Comparison of ENCODE assay signal across 17 mouse cellular contexts in the genomic region with DNA sequence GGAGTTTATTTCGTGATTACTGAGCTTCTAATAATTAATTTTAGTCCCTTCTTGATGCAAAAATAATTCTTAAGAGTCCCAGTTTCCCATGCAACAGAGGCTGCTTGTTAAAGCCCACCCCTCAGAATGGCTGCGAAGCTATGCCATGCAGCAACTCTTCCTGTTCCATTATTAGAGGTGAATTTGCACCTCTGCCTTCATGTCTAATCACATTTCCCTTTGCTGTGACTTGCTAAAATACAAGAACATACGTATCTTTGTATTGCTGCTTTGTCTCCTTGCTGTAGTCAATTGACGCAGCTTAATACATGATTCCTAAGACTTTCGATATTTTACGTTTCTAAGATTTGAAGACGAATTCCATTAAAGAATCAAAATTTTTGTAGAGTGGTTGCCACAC. TPM values are rescaled to one million over a fixed set of nuclear protein-coding genes. Genes with fewer than 3 reads are reported as not detected.
DNase-seq lines count a peak whose midpoint lies in the region; ATAC-seq lines count a peak whose summit lies in the region.
"Had no signal": no experiment of that assay in that cellular context is flagged by ENCODE, and none has a peak within 500 bp of the region (broad histone marks: within the 10 kb centered on the region; RNA-seq: fewer than 3 reads in every experiment).

No protein-coding gene starts in this region.

- peak overlapping the region; percentile 17 for H3K27ac ChIP-seq in forebrain, embryonic 13.5 days
- H3K27ac ChIP-seq in midbrain, embryonic 14.5 days (replicated peaks; ENCODE audit: low read depth, low read length): no peak overlapping the region
- H3K27ac ChIP-seq: liver, embryonic 14.5 days had no signal

- WGBS in forebrain, embryonic 13.5 days: 25% methylated on average over 7 of the region's 7 CpGs
- 26% methylated on average over 7 of the region's 7 CpGs for WGBS in midbrain, embryonic 14.5 days

- peak; percentile 53 for DNase-seq in embryo, embryonic 10.5 days (ENCODE audit: low spot score)
- DNase-seq in embryo, embryonic 10 days (ENCODE audit: low spot score): no peak
- peak; percentile 8 for DNase-seq in kidney, adult 9 months
- DNase-seq in kidney, postnatal 25 days: no peak
- DNase-seq in midbrain, embryonic 14.5 days: peak; percentile 55
- DNase-seq in layer of hippocampus, adult 8-10 months (ENCODE audit: low spot score in 2 of 2): no peak
- no peak for DNase-seq in lung, postnatal 25 days (ENCODE audit: low spot score)
- DNase-seq: gastrocnemius, adult 2 months; kidney, adult 2 months; lung, postnatal 36 days had no signal

- peak overlapping the region; percentile 17; the same call in 1 of the 2 replicates for H3K9ac ChIP-seq in forebrain, embryonic 13.5 days
- H3K9ac ChIP-seq in midbrain, embryonic 14.5 days (replicated peaks; ENCODE audit: low read length): no peak overlapping the region; the same call in 1 of the 2 replicates
- H3K9ac ChIP-seq: liver, embryonic 14.5 days had no signal

- peaks cover 77% of the 10 kb centered on the region for H3K4me1 ChIP-seq in forebrain, embryonic 13.5 days
- peaks cover 55% of the 10 kb centered on the region for H3K4me1 ChIP-seq in midbrain, embryonic 14.5 days (ENCODE audit: control insufficient read depth, insufficient read depth, low read length)

- H3K9me3 ChIP-seq in forebrain, embryonic 13.5 days (replicated peaks): no peaks in the 10 kb centered on the region
- H3K9me3 ChIP-seq in midbrain, embryonic 14.5 days (ENCODE audit: control insufficient read depth, low read length): no peaks in the 10 kb centered on the region

- H3K27me3 ChIP-seq in forebrain, embryonic 13.5 days: no peaks in the 10 kb centered on the region
- H3K27me3 ChIP-seq in midbrain, embryonic 14.5 days (ENCODE audit: control insufficient read depth, insufficient read depth, low read length): no peaks in the 10 kb centered on the region
- H3K27me3 ChIP-seq: Patski had no signal

- ATAC-seq in forebrain, embryonic 13.5 days: no peak
- no peak for ATAC-seq in midbrain, embryonic 14.5 days (ENCODE audit: low FRiP score, low TSS enrichment)
- ATAC-seq: Patski had no signal

- peak overlapping the region; percentile 11; the same call in 1 of the 2 replicates for H3K4me3 ChIP-seq in forebrain, embryonic 13.5 days
- H3K4me3 ChIP-seq in midbrain, embryonic 14.5 days (replicated peaks; ENCODE audit: low read depth, low read length): no peak overlapping the region

- H3K36me3 ChIP-seq in forebrain, embryonic 13.5 days (ENCODE audit: poor library complexity, severe bottlenecking): no peaks in the 10 kb centered on the region
- no peaks in the 10 kb centered on the region for H3K36me3 ChIP-seq in midbrain, embryonic 14.5 days (ENCODE audit: control insufficient read depth, insufficient read depth, low read length)

- peak overlapping the region; percentile 47 for H3K4me2 ChIP-seq in forebrain, embryonic 13.5 days
- peak overlapping the region; percentile 78 for H3K4me2 ChIP-seq in midbrain, embryonic 14.5 days (ENCODE audit: low read length)

RNA-seq across cellular contexts. Expression of gene A930004D18Rik, which starts 7.9 kb away (rescaled TPM):
- polyA plus RNA-seq in forebrain, embryonic 13.5 days (2015; fragmentation: Nextera tagmentation; extraction: Ambion mirVana): 16.2 and 20.3 TPM in 2 replicates
- 7.9 and 9.2 TPM in 2 replicates for polyA plus RNA-seq in midbrain, embryonic 14.5 days (2014; fragmentation: Nextera tagmentation; extraction: Ambion mirVana)
- total RNA-seq in layer of hippocampus, adult 8-10 months (2022): 1 to 10 TPM; 3.8 to 6.3 (median 5.1) TPM
- total RNA-seq: hematopoietic stem cell, adult 5-6 weeks had no signal

RNA-seq across cellular contexts. Expression of gene Skida1, which starts 19.2 kb away (rescaled TPM):
- polyA plus RNA-seq in forebrain, embryonic 13.5 days (2015; fragmentation: Nextera tagmentation; extraction: Ambion mirVana): 17.2 and 17.9 TPM in 2 replicates
- 9.1 and 9.4 TPM in 2 replicates for polyA plus RNA-seq in midbrain, embryonic 14.5 days (2014; fragmentation: Nextera tagmentation; extraction: Ambion mirVana)
- 10 to 100 TPM; 12.9 to 16.1 (median 13.9) TPM for total RNA-seq in layer of hippocampus, adult 8-10 months (2022)
- total RNA-seq: hematopoietic stem cell, adult 5-6 weeks had no signal

RNA-seq across cellular contexts. Expression of gene Mllt10, which starts 25.4 kb away (rescaled TPM):
- 73.5 and 75.3 TPM in 2 replicates for polyA plus RNA-seq in forebrain, embryonic 13.5 days (2015; fragmentation: Nextera tagmentation; extraction: Ambion mirVana)
- polyA plus RNA-seq in midbrain, embryonic 14.5 days (2014; fragmentation: Nextera tagmentation; extraction: Ambion mirVana): 33.5 and 40.1 TPM in 2 replicates
- total RNA-seq in layer of hippocampus, adult 8-10 months (2022): 10 to 100 TPM; 52.2 to 67.9 (median 61.5) TPM

RNA-seq across cellular contexts. Expression of gene H2al2a, which starts 32.9 kb away (rescaled TPM):
- polyA plus RNA-seq in forebrain, embryonic 13.5 days (2015; fragmentation: Nextera tagmentation; extraction: Ambion mirVana): not detected in 2 replicates
- not detected in 2 replicates for polyA plus RNA-seq in midbrain, embryonic 14.5 days (2014; fragmentation: Nextera tagmentation; extraction: Ambion mirVana)
- not detected for total RNA-seq in layer of hippocampus, adult 8-10 months (2022)
- total RNA-seq: gastrocnemius, adult 2 months; hematopoietic stem cell, adult 5-6 weeks; left cerebral cortex, postnatal 10 days had no signal
- polyA plus RNA-seq: liver, embryonic 14.5 days; Patski; small intestine, adult 2 months; stomach, postnatal 0 days had no signal

Comparison
In these comparisons a context has a peak if more than half of its experiments do, and no peak if none do; other contexts are left out.
1. DNase-seq: peak in embryo, embryonic 10.5 days (single experiment), kidney, adult 9 months (single experiment) and midbrain, embryonic 14.5 days (single experiment); none in embryo, embryonic 10 days (single experiment), kidney, postnatal 25 days (0 of 2), layer of hippocampus, adult 8-10 months (0 of 2) and lung, postnatal 25 days (single experiment).